Mouse (Mus musculus) megakaryocyte, embryonic 14.5 days (primary cell): ENCODE measurements around the gene Gm9803. TPM values are rescaled to one million over a fixed set of nuclear protein-coding genes. Genes with fewer than 3 reads are reported as not detected.

ENCODE experiments used
- H3K27me3 ChIP-seq: replicated peaks from 2 replicates; pipeline ENCODE3; 2012; ENCODE audit warnings: inconsistent platforms
- H3K36me3 ChIP-seq: replicated peaks from 2 replicates; pipeline ENCODE3; 2012; ENCODE audit warnings: low read length, inconsistent platforms, mixed read lengths
- H3K4me1 ChIP-seq: 2 replicates; pipeline ENCODE4 v1.6.1; 2012; ENCODE audit warnings: inconsistent platforms
- H3K4me3 ChIP-seq: replicated peaks from 2 replicates; pipeline ENCODE3; 2012; ENCODE audit warnings: moderate library complexity, mild to moderate bottlenecking, inconsistent platforms
- H3K9me3 ChIP-seq: 2 replicates; pipeline ENCODE4 v1.6.1; 2012; ENCODE audit warnings: inconsistent platforms
- FLI1 ChIP-seq: IDR thresholded peaks from 2 replicates; pipeline ENCODE4 v1.6.1; 2012; ENCODE audit warnings: low read length, inconsistent platforms, mixed read lengths
- GATA1 ChIP-seq: IDR thresholded peaks from 3 replicates; pipeline ENCODE4 v1.6.1; 2012; ENCODE audit warnings: mixed read lengths, low read length, inconsistent platforms, borderline replicate concordance
- polyA plus RNA-seq: library from polyadenylated mRNA; stranded (reverse); fragments of >175 nt; gene quantifications from 2 replicates; pipeline ENCODE4 v1.2.3, GENCODE M21; 2012; ENCODE audit warnings: low replicate concordance; ENCODE audit not compliant: insufficient read depth

The Gm9803 gene
- polyA plus RNA-seq, 1 experiment = 29.5 TPM

- Histone ChIP-seq H3K36me3 (no peaks in the 10 kb centered on the region), H3K9me3 (peaks cover 10% of the 10 kb centered on the region)
- TF ChIP-seq GATA1 = no peak
- no peak for TF ChIP-seq FLI1
Measured at GRCm38 (mm10) chr10:43560765-43561164, 36.9 kb downstream of the Gm9803 start.

GRCm38 (mm10) chr10:43561311-43561710 is 37.4 kb downstream of the Gm9803 start:
- no peaks in the 10 kb centered on the region for H3K36me3 ChIP-seq
- H3K27me3 ChIP-seq = peaks cover 9% of the 10 kb centered on the region
- H3K4me1 ChIP-seq = no peaks in the 10 kb centered on the region
- peaks cover 10% of the 10 kb centered on the region for H3K9me3 ChIP-seq
- H3K4me3 ChIP-seq = no peak overlapping the region
- TF ChIP-seq GATA1 (no peak), FLI1 (no peak)

More at GRCm38 (mm10) chr10:43560765-43561164, 36.9 kb downstream of the Gm9803 start:
- H3K4me1 ChIP-seq = no peaks in the 10 kb centered on the region
- no peak overlapping the region for H3K4me3 ChIP-seq
- peaks cover 9% of the 10 kb centered on the region for H3K27me3 ChIP-seq

Other genes with a start within 250 kb of the Gm9803 start
- gene Bend3, start 45.3 kb upstream of the Gm9803 start, polyA plus RNA-seq = 0.60 and 2.5 TPM in 2 replicates
- 15.7 TPM in 1 of 2 replicates, not detected in the other for gene 1700021F05Rik, start 16.9 kb downstream of the Gm9803 start, polyA plus RNA-seq
- 0.94 and 1.1 TPM in 2 replicates for gene Cd24a, start 54.2 kb downstream of the Gm9803 start, polyA plus RNA-seq